Mouse (Mus musculus): ENCODE data around the gene Prickle2.

The Prickle2 gene

GRCm38 (mm10) chr6:92665530-92665989, 40.4 kb downstream of the Prickle2 start:
- DNase-seq, result peak; percentile 66

GRCm38 (mm10) chr6:92663885-92664284, 42.1 kb downstream of the Prickle2 start:
- peak; percentile 54 for DNase-seq

GRCm38 (mm10) chr6:92663433-92663832, 42.5 kb downstream of the Prickle2 start:
- DNase-seq, result peak; percentile 73

GRCm38 (mm10) chr6:92649063-92649462, 56.9 kb downstream of the Prickle2 start:
- no peak for DNase-seq

- no peak for DNase-seq
These were observed 57.4 kb downstream of the Prickle2 start for GRCm38 (mm10) chr6:92648571-92648970.

- no peak for DNase-seq
These were observed 63.0 kb downstream of the Prickle2 start for GRCm38 (mm10) chr6:92642929-92643328.

GRCm38 (mm10) chr6:92641956-92642355, 64.0 kb downstream of the Prickle2 start:
- DNase-seq, result peak; percentile 60

- DNase-seq, result no peak
These were observed 65.1 kb downstream of the Prickle2 start for GRCm38 (mm10) chr6:92640896-92641295.

- DNase-seq, result no peak
These were observed 69.5 kb downstream of the Prickle2 start for GRCm38 (mm10) chr6:92636431-92636830.

GRCm38 (mm10) chr6:92634876-92635468, 71.0 kb downstream of the Prickle2 start:
- no peak for DNase-seq

- no peak for DNase-seq
These were observed 75.0 kb downstream of the Prickle2 start for GRCm38 (mm10) chr6:92630991-92631390.

- DNase-seq, result no peak
These were observed 78.2 kb downstream of the Prickle2 start for GRCm38 (mm10) chr6:92627711-92628110.

GRCm38 (mm10) chr6:92627048-92627617, 78.8 kb downstream of the Prickle2 start:
- DNase-seq, result no peak

- DNase-seq, result no peak
These were observed 80.0 kb downstream of the Prickle2 start for GRCm38 (mm10) chr6:92625923-92626322.

GRCm38 (mm10) chr6:92624306-92624705, 81.6 kb downstream of the Prickle2 start:
- no peak for DNase-seq

- DNase-seq, result no peak
These were observed 88.8 kb downstream of the Prickle2 start for GRCm38 (mm10) chr6:92617183-92617582.

- no peak for DNase-seq
These were observed 91.2 kb downstream of the Prickle2 start for GRCm38 (mm10) chr6:92614771-92615170.

- DNase-seq, result no peak
These were observed 93.7 kb downstream of the Prickle2 start for GRCm38 (mm10) chr6:92612151-92612769.

- DNase-seq, result peak; percentile 76
These were observed 96.2 kb downstream of the Prickle2 start for GRCm38 (mm10) chr6:92609682-92610235.

- no peak for DNase-seq
These were observed 96.9 kb downstream of the Prickle2 start for GRCm38 (mm10) chr6:92609078-92609477.

GRCm38 (mm10) chr6:92605156-92605555, 100.8 kb downstream of the Prickle2 start:
- DNase-seq, result peak; percentile 75

- no peak for DNase-seq
These were observed 109.6 kb downstream of the Prickle2 start for GRCm38 (mm10) chr6:92596340-92596739.

- DNase-seq, result peak; percentile 75
These were observed 116.4 kb downstream of the Prickle2 start for GRCm38 (mm10) chr6:92589381-92590065.
